Mouse (Mus musculus) heart, postnatal 36 days (tissue): ENCODE data around the gene Ephx1. TPM values are rescaled to one million over a fixed set of nuclear protein-coding genes. Genes with fewer than 3 reads are reported as not detected.
"Not testable (repeated sequence)": the region's sequence is repeated elsewhere in the genome, so short reads cannot be mapped to it uniquely, and the experiment has no call there.

ENCODE experiments used
- DNase-seq, 2 experiments: peaks; one replicate each; pipeline ENCODE4 v3.0.0; 2021 to 2022
- intact Hi-C: fragments of 180-260 bp; cut with DNase I; formaldehyde crosslinking; loops from one replicate; pipeline ENCODE4 v1.15.1; 2025
- total RNA-seq, 2 experiments: library from RNA; stranded (reverse); gene quantifications; 2 replicates each; pipeline ENCODE4 v1.2.3; 2021

Gene Ephx1
- total RNA-seq, 2 experiments from 2014 or later: 35.4 to 41.5 TPM

DNA sequence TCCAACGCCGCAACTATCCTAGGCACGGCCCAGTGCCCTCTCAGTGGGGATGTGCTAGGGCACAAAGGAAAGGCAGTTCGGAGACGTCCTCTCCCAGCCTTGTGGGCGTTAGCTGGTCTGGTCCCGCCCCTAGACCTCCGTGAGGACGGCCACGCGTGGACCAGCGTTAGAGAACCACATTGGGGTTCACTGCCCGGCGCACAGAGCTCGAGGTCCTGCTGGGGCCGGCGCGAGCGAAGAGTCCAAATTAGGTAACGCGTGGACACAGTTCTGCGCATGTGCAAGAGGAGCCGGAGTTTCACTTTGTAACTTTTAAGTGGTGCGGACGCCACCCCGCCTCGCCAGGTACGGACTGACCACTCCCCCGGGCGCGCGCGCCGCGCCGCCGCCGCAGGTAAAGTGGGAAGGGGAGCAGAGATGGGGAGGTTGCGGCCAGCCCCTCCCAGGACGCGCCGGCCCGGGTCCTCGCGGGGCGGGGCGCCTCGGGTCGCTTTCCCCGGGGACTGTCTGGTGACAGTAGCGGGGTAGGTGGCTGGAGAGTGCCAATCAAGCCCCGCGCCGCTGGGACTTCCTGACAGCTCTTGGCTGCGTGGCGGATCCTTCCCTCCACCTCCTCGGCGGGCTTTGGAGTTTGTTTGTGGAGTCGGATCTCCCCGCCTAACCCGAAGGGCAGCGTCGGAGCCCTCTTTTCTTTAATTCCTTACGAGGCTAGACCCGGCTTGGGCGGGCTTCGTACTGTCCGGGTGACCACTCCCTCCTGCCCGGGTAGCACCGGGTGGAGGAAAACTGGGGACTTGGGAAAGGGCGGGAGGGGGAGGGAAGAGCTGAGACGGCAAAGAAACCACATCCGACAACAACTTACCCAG lies 78.3 kb downstream of the Ephx1 start, which contains the start of gene Tmem63a:
Gene Tmem63a, plus strand, starts transcription at position 179 of the 866 bp plus-strand sequence.
- DNase-seq: peak; percentile 78 to 86
- intact Hi-C loops: loop anchor here (2.0 kb wide), 1 partner anchor 32 kb away; no protein-coding TSS in a partner anchor

DNA sequence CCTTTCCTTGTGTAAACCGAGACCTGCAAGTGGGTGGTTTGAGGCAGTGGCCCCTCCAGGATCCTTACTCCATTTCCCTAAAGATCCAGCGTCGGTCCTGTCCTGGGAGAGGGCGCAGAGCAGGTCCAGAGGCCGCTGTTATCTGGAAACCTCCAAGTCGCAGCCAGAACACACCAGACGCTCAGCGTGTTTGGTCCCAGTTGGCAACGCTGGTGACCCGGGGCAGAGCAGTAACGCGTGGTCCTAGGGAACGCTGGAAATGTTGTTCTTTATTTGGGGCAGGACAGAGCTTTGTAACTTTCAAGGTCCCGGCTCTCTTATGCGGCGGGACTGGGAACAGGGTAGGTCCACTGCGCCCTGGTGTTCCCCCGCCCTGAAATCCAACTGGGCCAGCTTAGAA lies 79.0 kb downstream of the Ephx1 start:
- intact Hi-C loops: loop anchor here (2.0 kb wide), 1 partner anchor 33 kb away; no protein-coding TSS in a partner anchor
- DNase-seq: peak in 1 of 2 experiments; percentile 46

- intact Hi-C loops: no loop called here
These were observed 79.8 kb downstream of the Ephx1 start for GRCm38 (mm10) chr1:180940776-180941460.

DNA sequence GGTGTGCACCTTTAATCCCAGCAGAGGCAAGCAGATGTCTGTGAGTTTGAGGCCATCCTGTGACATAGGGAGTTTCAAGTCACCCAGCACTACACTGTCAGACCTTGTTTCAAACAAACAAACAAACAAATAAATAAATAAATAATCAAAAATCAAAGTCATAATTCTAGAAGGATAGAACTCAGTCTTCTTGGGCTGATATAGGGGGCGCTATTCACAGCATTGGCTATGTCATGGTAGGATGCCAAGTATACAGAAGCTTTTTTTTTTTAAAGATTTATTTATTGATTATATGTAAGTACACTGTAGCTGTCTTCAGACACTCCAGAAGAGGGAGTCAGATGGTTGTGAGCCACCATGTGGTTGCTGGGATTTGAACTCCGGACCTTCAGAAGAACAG lies 81.9 kb downstream of the Ephx1 start:
- intact Hi-C loops: not testable (repeated sequence)

More at GRCm38 (mm10) chr1:180940776-180941460, 79.8 kb downstream of the Ephx1 start:
- DNase-seq: no peak

DNA sequence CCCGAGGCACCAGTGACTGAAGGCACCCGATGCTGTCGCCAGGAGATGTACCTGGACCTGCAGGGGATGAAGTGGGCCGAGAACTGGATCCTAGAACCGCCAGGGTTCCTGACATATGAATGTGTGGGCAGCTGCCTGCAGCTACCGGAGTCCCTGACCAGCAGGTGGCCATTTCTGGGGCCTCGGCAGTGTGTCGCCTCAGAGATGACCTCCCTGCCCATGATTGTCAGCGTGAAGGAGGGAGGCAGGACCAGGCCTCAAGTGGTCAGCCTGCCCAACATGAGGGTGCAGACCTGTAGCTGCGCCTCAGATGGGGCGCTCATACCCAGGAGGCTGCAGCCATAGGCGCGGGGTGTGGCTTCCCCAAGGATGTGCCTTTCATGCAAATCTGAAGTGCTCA lies 83.1 kb downstream of the Ephx1 start:
- DNase-seq, intact Hi-C loops: not testable (repeated sequence)

More for the DNA sequence above, 81.9 kb downstream of the Ephx1 start:
- not testable (repeated sequence) for DNase-seq

- peak in 1 of 2 experiments; percentile 41 for DNase-seq
- intact Hi-C loops: not testable (repeated sequence)
These were observed 83.9 kb downstream of the Ephx1 start for GRCm38 (mm10) chr1:180936610-180937398.

GRCm38 (mm10) chr1:180934467-180935419 lies 86.0 kb downstream of the Ephx1 start, which contains the start of gene Lefty1:
Gene Lefty1, plus strand, starts transcription at chr1:180935022.
- no peak for DNase-seq
- intact Hi-C loops: no loop called here

- intact Hi-C loops: no loop called here
- no peak for DNase-seq
These were observed 87.0 kb downstream of the Ephx1 start for GRCm38 (mm10) chr1:180933659-180934058.

DNA sequence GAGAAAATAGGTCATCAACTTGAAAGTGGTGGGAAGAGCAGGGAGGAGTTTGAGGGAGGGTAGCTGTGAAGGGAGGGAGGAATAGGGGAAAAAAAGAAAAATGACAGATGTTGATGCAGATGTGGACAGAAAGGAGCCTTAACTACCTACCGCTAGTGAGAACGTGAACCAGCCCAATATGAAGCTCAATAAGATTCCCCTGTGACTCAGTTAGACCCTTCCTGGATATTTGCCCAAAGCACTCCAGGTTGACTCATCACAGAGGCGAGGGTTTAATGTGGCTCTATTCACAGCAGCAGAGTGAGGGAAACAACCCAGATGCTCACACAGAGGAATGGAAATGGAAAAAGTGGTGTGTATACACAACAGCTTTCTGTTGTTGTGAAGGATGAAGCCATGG lies 89.6 kb downstream of the Ephx1 start:
- no peak for DNase-seq

DNA sequence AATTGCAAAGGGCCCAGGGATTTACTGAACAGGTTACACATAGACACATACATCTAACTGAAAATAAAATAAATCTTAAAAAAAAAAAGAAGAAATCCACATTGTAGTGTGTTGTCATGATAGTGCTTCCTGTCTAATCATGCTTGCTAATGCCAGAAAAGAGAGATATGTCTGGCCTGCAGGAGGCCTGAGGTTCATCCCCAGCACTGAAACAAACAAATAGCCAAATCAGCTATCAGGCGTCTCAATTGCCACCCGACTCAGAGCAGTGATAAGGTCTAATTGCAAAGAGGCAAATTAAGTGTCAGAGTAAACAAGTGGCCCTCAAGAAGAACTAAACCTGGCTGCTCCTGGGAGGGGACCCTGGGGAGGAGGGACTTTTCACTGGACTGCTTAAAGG lies 91.1 kb downstream of the Ephx1 start:
- intact Hi-C loops: no loop called here
- DNase-seq: no peak

More for the DNA sequence above, 89.6 kb downstream of the Ephx1 start:
- intact Hi-C loops: no loop called here

- DNase-seq: no peak
- intact Hi-C loops: no loop called here
These were observed 94.4 kb downstream of the Ephx1 start for GRCm38 (mm10) chr1:180926286-180926685.

Other genes starting within 250 kb of the Ephx1 start
- gene H3f3a, start 207.0 kb downstream of the Ephx1 start, total RNA-seq: 100 to 1,000 TPM; 457 to 506 TPM
- gene Sde2, start 169.8 kb downstream of the Ephx1 start, total RNA-seq: 10 to 100 TPM; 10.3 to 14.2 TPM
- not detected for gene Lefty2, start 127.8 kb downstream of the Ephx1 start, total RNA-seq
- 10 to 100 TPM; 12.5 to 15.6 TPM for gene Pycr2, start 116.6 kb downstream of the Ephx1 start, total RNA-seq
- gene Lefty1, start 85.9 kb downstream of the Ephx1 start, total RNA-seq: 1 to 10 TPM in 1 of 2 experiments, under 1 TPM in 1; 0.95 to 1.0 TPM
- gene Tmem63a, start 78.6 kb downstream of the Ephx1 start, total RNA-seq: 10 to 100 TPM; 13.8 to 13.9 TPM
- gene 9130409I23Rik, start 30.3 kb upstream of the Ephx1 start, total RNA-seq: not detected
- 1 to 10 TPM; 8.2 to 8.4 TPM for gene Nvl, start 123.3 kb upstream of the Ephx1 start, total RNA-seq
- 10 to 100 TPM; 40.7 to 42.7 TPM for gene Cnih4, start 123.8 kb upstream of the Ephx1 start, total RNA-seq
- 100 to 1,000 TPM; 110 to 115 TPM for gene Wdr26, start 191.1 kb upstream of the Ephx1 start, total RNA-seq